Comparison of ENCODE assay signal across 8 mouse cellular contexts in the genomic region with DNA sequence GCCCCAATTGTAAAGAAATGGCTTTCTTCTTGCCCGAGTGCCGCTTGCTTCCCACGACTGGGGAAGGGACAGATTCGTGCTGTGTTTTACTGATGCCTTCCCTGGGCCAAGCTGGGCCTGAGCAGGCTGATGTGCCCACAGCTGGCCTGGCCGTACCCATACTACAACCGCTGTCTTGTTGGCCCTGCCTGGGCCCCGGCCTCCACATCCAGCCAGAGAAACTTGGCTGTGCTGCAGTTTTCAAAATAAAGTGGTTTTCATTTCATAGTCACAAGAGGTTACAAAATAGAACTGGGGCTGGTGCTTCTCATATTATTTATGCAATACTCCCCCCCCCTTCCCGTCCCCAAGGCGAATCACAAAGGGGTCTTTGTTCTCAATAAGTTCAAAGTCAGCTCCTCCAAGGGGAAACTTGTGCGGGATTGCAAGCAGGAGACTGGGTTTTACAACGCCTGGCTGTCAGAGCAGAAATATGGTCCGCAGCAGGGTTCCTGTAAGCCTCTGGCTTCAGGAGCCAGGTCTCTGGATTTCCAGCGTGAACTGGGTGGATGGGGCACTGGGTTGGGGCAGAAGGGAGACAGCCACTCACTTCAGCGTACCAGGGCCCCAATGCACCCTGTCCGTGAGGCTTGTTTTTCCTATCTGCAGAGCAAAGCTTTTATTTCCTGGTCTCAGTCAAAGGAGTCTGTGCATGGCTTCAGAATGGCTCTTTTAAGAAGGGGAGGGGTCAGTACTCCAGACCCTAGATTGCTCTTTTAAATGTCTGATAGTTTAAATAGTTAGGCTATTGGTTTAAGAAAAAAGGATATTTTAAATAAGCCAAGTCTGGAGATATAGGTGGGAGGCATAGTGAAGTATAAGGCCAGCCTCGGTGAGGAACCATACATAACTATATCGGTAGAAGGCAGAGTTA.
DNase-seq lines count a peak whose midpoint lies in the region; ATAC-seq and TF ChIP-seq lines count a peak whose summit lies in the region.

No protein-coding gene starts in this region.

- TF ChIP-seq POLR2A in bone marrow macrophage, adult 2 months (IDR thresholded peaks at IDR 0.05; ENCODE audit: borderline replicate concordance, low read depth, low read length): no peak

- ATAC-seq in kidney, embryonic 16.5 days (ENCODE audit: low FRiP score, low TSS enrichment): no peak
- peak; percentile 60; the same call in 1 of the 2 replicates for ATAC-seq in forebrain, embryonic 13.5 days
- peak; percentile 71 for ATAC-seq in hindbrain, embryonic 15.5 days (ENCODE audit: low FRiP score, low read depth)
- ATAC-seq in liver, embryonic 16.5 days (ENCODE audit: low read depth): no peak
- no peak; the same call in 1 of the 2 replicates for ATAC-seq in stomach, postnatal 0 days (ENCODE audit: low FRiP score, low TSS enrichment)

- H3K9me3 ChIP-seq in kidney, embryonic 16.5 days (ENCODE audit: low read length): no peaks in the 10 kb centered on the region
- H3K9me3 ChIP-seq in forebrain, embryonic 13.5 days (replicated peaks): no peaks in the 10 kb centered on the region
- H3K9me3 ChIP-seq in hindbrain, embryonic 15.5 days: no peaks in the 10 kb centered on the region
- H3K9me3 ChIP-seq in liver, embryonic 16.5 days (replicated peaks; ENCODE audit: control insufficient read depth, low read length): no peaks in the 10 kb centered on the region
- no peaks in the 10 kb centered on the region for H3K9me3 ChIP-seq in stomach, postnatal 0 days (ENCODE audit: control insufficient read depth, low read length)

- no peaks in the 10 kb centered on the region for H3K27me3 ChIP-seq in kidney, embryonic 16.5 days (ENCODE audit: insufficient read depth, low read length)
- H3K27me3 ChIP-seq in forebrain, embryonic 13.5 days: no peaks in the 10 kb centered on the region
- H3K27me3 ChIP-seq in hindbrain, embryonic 15.5 days: no peaks in the 10 kb centered on the region
- no peaks in the 10 kb centered on the region for H3K27me3 ChIP-seq in liver, embryonic 16.5 days (ENCODE audit: control insufficient read depth, insufficient read depth, low read depth, low read length)
- no peaks in the 10 kb centered on the region for H3K27me3 ChIP-seq in stomach, postnatal 0 days (ENCODE audit: control insufficient read depth, insufficient read depth, low read length)

- H3K27ac ChIP-seq in kidney, embryonic 16.5 days (ENCODE audit: low read length): peak overlapping the region; percentile 60; the same call in 1 of the 2 replicates
- H3K27ac ChIP-seq in bone marrow macrophage, adult 2 months (ENCODE audit: insufficient read depth, low read depth, low read length): 0 out of 2 replicates have a peak overlapping the region, but pooled peaks have one; percentile 7
- peak overlapping the region; percentile 61 for H3K27ac ChIP-seq in forebrain, embryonic 13.5 days
- peak overlapping the region; percentile 74 for H3K27ac ChIP-seq in hindbrain, embryonic 15.5 days (replicated peaks)
- peak overlapping the region; percentile 70 for H3K27ac ChIP-seq in liver, embryonic 16.5 days (ENCODE audit: low read length)
- H3K27ac ChIP-seq in stomach, postnatal 0 days (replicated peaks): peak overlapping the region; percentile 46; the same call in 1 of the 2 replicates

- H3K4me3 ChIP-seq in kidney, embryonic 16.5 days (ENCODE audit: low read length): no peak overlapping the region
- no peak overlapping the region for H3K4me3 ChIP-seq in bone marrow macrophage, adult 2 months (ENCODE audit: insufficient read depth, low read length)
- no peak overlapping the region for H3K4me3 ChIP-seq in forebrain, embryonic 13.5 days
- H3K4me3 ChIP-seq in hindbrain, embryonic 15.5 days: no peak overlapping the region
- H3K4me3 ChIP-seq in liver, embryonic 16.5 days (ENCODE audit: low read depth, low read length): no peak overlapping the region
- no peak overlapping the region for H3K4me3 ChIP-seq in stomach, postnatal 0 days (ENCODE audit: low read depth, low read length)

- TF ChIP-seq CTCF in bone marrow macrophage, adult 2 months (IDR thresholded peaks at IDR 0.05; ENCODE audit: low read depth, low read length): no peak
- TF ChIP-seq CTCF in stomach, postnatal 0 days (IDR thresholded peaks at IDR 0.05; ENCODE audit: low read depth): no peak

- H3K9ac ChIP-seq in kidney, embryonic 16.5 days (replicated peaks; ENCODE audit: low read length): peak overlapping the region; percentile 34; the same call in 1 of the 2 replicates
- H3K9ac ChIP-seq in forebrain, embryonic 13.5 days: peak overlapping the region; percentile 35; the same call in 1 of the 2 replicates
- H3K9ac ChIP-seq in hindbrain, embryonic 15.5 days: no peak overlapping the region
- no peak overlapping the region for H3K9ac ChIP-seq in liver, embryonic 16.5 days (ENCODE audit: low read depth, low read length)
- H3K9ac ChIP-seq in stomach, postnatal 0 days (ENCODE audit: low read length): peak overlapping the region; percentile 18; the same call in 1 of the 2 replicates

- peaks cover 18% of the 10 kb centered on the region for H3K4me1 ChIP-seq in kidney, embryonic 16.5 days (ENCODE audit: insufficient read depth, low read length)
- H3K4me1 ChIP-seq in bone marrow macrophage, adult 2 months (ENCODE audit: control insufficient read depth, insufficient read depth, low read length): peaks cover 31% of the 10 kb centered on the region
- peaks cover 22% of the 10 kb centered on the region for H3K4me1 ChIP-seq in forebrain, embryonic 13.5 days
- peaks cover 7% of the 10 kb centered on the region for H3K4me1 ChIP-seq in hindbrain, embryonic 15.5 days (replicated peaks)
- peaks cover 29% of the 10 kb centered on the region for H3K4me1 ChIP-seq in liver, embryonic 16.5 days (ENCODE audit: control insufficient read depth, low read depth, low read length)
- no peaks in the 10 kb centered on the region for H3K4me1 ChIP-seq in stomach, postnatal 0 days (replicated peaks; ENCODE audit: control insufficient read depth, insufficient read depth)

- no peak overlapping the region for H3K4me2 ChIP-seq in kidney, embryonic 16.5 days (replicated peaks; ENCODE audit: low read depth, low read length)
- H3K4me2 ChIP-seq in forebrain, embryonic 13.5 days: no peak overlapping the region
- H3K4me2 ChIP-seq in hindbrain, embryonic 15.5 days: no peak overlapping the region
- H3K4me2 ChIP-seq in liver, embryonic 16.5 days (ENCODE audit: low read depth, low read length): no peak overlapping the region
- no peak overlapping the region for H3K4me2 ChIP-seq in stomach, postnatal 0 days (replicated peaks; ENCODE audit: low read depth)

- DNase-seq in kidney, adult 18-20 months: no peak
- DNase-seq in stomach, postnatal 0 days (ENCODE audit: low spot score): peak; percentile 23
- no peak for DNase-seq in cerebellum, postnatal 25 days

- 33% methylated on average over 17 of the region's 17 CpGs for WGBS in kidney, embryonic 16.5 days
- 17% methylated on average over 17 of the region's 17 CpGs for WGBS in forebrain, embryonic 13.5 days
- 18% methylated on average over 17 of the region's 17 CpGs for WGBS in hindbrain, embryonic 15.5 days
- 44% methylated on average over 17 of the region's 17 CpGs for WGBS in liver, embryonic 16.5 days (ENCODE audit: insufficient replicate concordance)
- WGBS in stomach, postnatal 0 days: 46% methylated on average over 17 of the region's 17 CpGs

- H3K36me3 ChIP-seq in kidney, embryonic 16.5 days (ENCODE audit: insufficient read depth, low read length): no peaks in the 10 kb centered on the region
- no peaks in the 10 kb centered on the region for H3K36me3 ChIP-seq in forebrain, embryonic 13.5 days (ENCODE audit: poor library complexity, severe bottlenecking)
- no peaks in the 10 kb centered on the region for H3K36me3 ChIP-seq in hindbrain, embryonic 15.5 days
- no peaks in the 10 kb centered on the region for H3K36me3 ChIP-seq in liver, embryonic 16.5 days (ENCODE audit: control insufficient read depth, insufficient read depth)
- no peaks in the 10 kb centered on the region for H3K36me3 ChIP-seq in stomach, postnatal 0 days (ENCODE audit: control insufficient read depth, insufficient read depth, low read length)

- no peak for TF ChIP-seq EP300 in stomach, postnatal 0 days (optimal IDR thresholded peaks at IDR 0.05)

Comparison
In these comparisons a context has a peak if more than half of its experiments do, and no peak if none do; other contexts are left out.
1. ATAC-seq: peak in forebrain, embryonic 13.5 days (single experiment) and hindbrain, embryonic 15.5 days (single experiment); none in kidney, embryonic 16.5 days (single experiment), liver, embryonic 16.5 days (single experiment) and stomach, postnatal 0 days (single experiment).
2. H3K27ac ChIP-seq: peak in every context shown above with its lines; median percentile 74 in hindbrain, embryonic 15.5 days; 70 in liver, embryonic 16.5 days; 61 in forebrain, embryonic 13.5 days; 60 in kidney, embryonic 16.5 days; 46 in stomach, postnatal 0 days; 7 in bone marrow macrophage, adult 2 months.
3. H3K9ac ChIP-seq: peak in kidney, embryonic 16.5 days (single experiment), forebrain, embryonic 13.5 days (single experiment) and stomach, postnatal 0 days (single experiment); none in hindbrain, embryonic 15.5 days (single experiment) and liver, embryonic 16.5 days (single experiment).